8 mouse cellular contexts compared by ENCODE assay signal in the genomic region with DNA sequence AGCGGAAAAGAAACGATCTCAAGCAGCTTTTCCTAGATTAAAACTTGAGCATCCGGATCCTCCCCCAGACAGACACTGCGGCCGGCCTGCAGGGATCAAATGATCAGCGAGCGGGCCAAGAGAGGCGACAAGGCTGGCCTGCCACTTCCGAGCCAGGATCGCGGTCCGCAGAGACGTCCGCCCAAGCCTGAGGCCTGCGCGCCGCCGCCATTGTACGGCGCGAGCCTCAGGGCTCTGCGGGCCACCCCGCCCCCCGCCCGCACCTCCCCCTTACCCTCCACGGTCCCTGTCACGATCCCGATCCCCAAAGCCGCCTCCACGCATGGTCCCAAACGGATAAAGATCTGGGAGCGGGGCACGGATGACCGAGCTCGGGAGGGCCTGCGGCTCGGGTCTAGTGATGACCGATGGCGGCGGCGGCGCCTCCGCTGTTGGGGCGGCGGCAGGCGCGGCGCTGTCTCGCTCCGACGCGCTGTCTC. TPM values are rescaled to one million over a fixed set of nuclear protein-coding genes. Genes with fewer than 3 reads are reported as not detected.
DNase-seq lines count a peak whose midpoint lies in the region; ATAC-seq and TF ChIP-seq lines count a peak whose summit lies in the region.

No protein-coding gene starts in this region.

- peak; percentile 12 for ATAC-seq in activated CD4-positive, CD25-positive, alpha-beta regulatory T cell, adult 4 months
- ATAC-seq in lung, embryonic 14.5 days (ENCODE audit: insufficient read depth): peak; percentile 74
- peak; percentile 82 for ATAC-seq in neural tube, embryonic 14.5 days (ENCODE audit: low read depth)

- H3K4me3 ChIP-seq in heart, adult 2 months: peak overlapping the region; percentile 98
- H3K4me3 ChIP-seq in lung, embryonic 14.5 days (ENCODE audit: low read depth, low read length): peak overlapping the region; percentile 96
- H3K4me3 ChIP-seq in neural tube, embryonic 14.5 days (ENCODE audit: low read depth, low read length): peak overlapping the region; percentile 98

- peak overlapping the region; percentile 100 for H3K27ac ChIP-seq in heart, adult 2 months
- H3K27ac ChIP-seq in lung, embryonic 14.5 days (ENCODE audit: low read depth): peak overlapping the region; percentile 98
- H3K27ac ChIP-seq in neural tube, embryonic 14.5 days (ENCODE audit: low read depth, low read length): peak overlapping the region; percentile 99

- TF ChIP-seq CTCF in heart, adult 2 months (IDR thresholded peaks at IDR 0.05): no peak
- TF ChIP-seq CTCF in lung, embryonic 14.5 days (IDR thresholded peaks at IDR 0.05; ENCODE audit: low read depth): no peak

- H3K9me3 ChIP-seq in lung, embryonic 14.5 days (ENCODE audit: low read depth, low read length): no peaks in the 10 kb centered on the region; the same call in 1 of the 2 replicates
- H3K9me3 ChIP-seq in neural tube, embryonic 14.5 days (ENCODE audit: control insufficient read depth, low read length): no peaks in the 10 kb centered on the region

- under 1% methylated on average over 52 of the region's 52 CpGs for WGBS in heart, adult 2 months
- WGBS in lung, embryonic 14.5 days: under 1% methylated on average over 52 of the region's 52 CpGs
- WGBS in neural tube, embryonic 14.5 days: under 1% methylated on average over 37 of the region's 52 CpGs

- H3K79me2 ChIP-seq in heart, adult 2 months (replicated peaks; ENCODE audit: control insufficient read depth, insufficient read depth, low read length): peaks cover 3% of the 10 kb centered on the region

- peak overlapping the region; percentile 66 for H3K4me2 ChIP-seq in lung, embryonic 14.5 days
- H3K4me2 ChIP-seq in neural tube, embryonic 14.5 days (ENCODE audit: low read depth, low read length): peak overlapping the region; percentile 84

- no peak for TF ChIP-seq POLR2A in heart, adult 2 months (IDR thresholded peaks at IDR 0.05; ENCODE audit: insufficient read depth, low read depth, low read length)

- no peak for TF ChIP-seq EP300 in heart, adult 2 months (IDR thresholded peaks at IDR 0.05; ENCODE audit: insufficient read depth, low read depth, low read length)

- peak; percentile 47 for DNase-seq in layer of hippocampus, adult 11-12 months (ENCODE audit: low spot score)
- no peak for DNase-seq in layer of hippocampus, postnatal 36 days
- DNase-seq in embryo, embryonic 11.5 days (ENCODE audit: low read depth, low spot score): peak; percentile 22
- DNase-seq in heart, adult 2 months: peak in 1 of 2 experiments; percentile 87
- peak; percentile 70 for DNase-seq in kidney, adult 9 months
- DNase-seq in lung, embryonic 14.5 days: peak; percentile 78

- H3K9ac ChIP-seq in heart, adult 2 months (ENCODE audit: low read depth, low read length): peak overlapping the region; percentile 94
- H3K9ac ChIP-seq in lung, embryonic 14.5 days: peak overlapping the region; percentile 99
- H3K9ac ChIP-seq in neural tube, embryonic 14.5 days (replicated peaks; ENCODE audit: low read depth, low read length): peak overlapping the region; percentile 99

- intact Hi-C loops in heart, adult 2 months (cut with DNase I): loop anchor here (2.0 kb wide), 1 partner anchor 29 kb away; the partner anchor contains the start of gene Kdelr3

- H3K4me1 ChIP-seq in heart, adult 2 months (ENCODE audit: control insufficient read depth, insufficient read depth, low read length): no peaks in the 10 kb centered on the region; the same call in 1 of the 2 replicates
- H3K4me1 ChIP-seq in lung, embryonic 14.5 days (ENCODE audit: insufficient read depth): peaks cover 15% of the 10 kb centered on the region; the same call in 1 of the 2 replicates
- H3K4me1 ChIP-seq in neural tube, embryonic 14.5 days (ENCODE audit: control insufficient read depth, insufficient read depth, low read length): peaks cover 18% of the 10 kb centered on the region

- peaks cover 35% of the 10 kb centered on the region for H3K36me3 ChIP-seq in heart, adult 2 months (ENCODE audit: control insufficient read depth, insufficient read depth, low read length)
- H3K36me3 ChIP-seq in lung, embryonic 14.5 days (ENCODE audit: insufficient read depth): peaks cover 38% of the 10 kb centered on the region
- peaks cover 23% of the 10 kb centered on the region for H3K36me3 ChIP-seq in neural tube, embryonic 14.5 days (ENCODE audit: control insufficient read depth, insufficient read depth, low read length)

- H3K27me3 ChIP-seq in heart, adult 2 months (ENCODE audit: control insufficient read depth, insufficient read depth, low read length): no peaks in the 10 kb centered on the region; the same call in 1 of the 2 replicates
- H3K27me3 ChIP-seq in lung, embryonic 14.5 days (ENCODE audit: insufficient read depth, low read length): peaks cover 3% of the 10 kb centered on the region; the same call in 1 of the 2 replicates
- H3K27me3 ChIP-seq in neural tube, embryonic 14.5 days (ENCODE audit: control insufficient read depth, insufficient read depth, low read length): no peaks in the 10 kb centered on the region

RNA-seq across cellular contexts. Expression of gene Ddx17, which starts 0.6 kb away (rescaled TPM):
- 100 to 1,000 TPM; 311 to 331 TPM for total RNA-seq in layer of hippocampus, postnatal 36 days (2021)
- polyA plus RNA-seq in activated CD4-positive, CD25-positive, alpha-beta regulatory T cell, adult 4 months (2017; shearing (Covaris generic)): 10 to 100 TPM; 28.3 to 33.9 TPM
- total RNA-seq in heart, adult 2 months (2021): 10 to 100 TPM; 77.6 to 95.1 TPM
- 122 and 219 TPM in 2 replicates for polyA plus RNA-seq in heart, adult 2 months (2012; rRNA removed)
- polyA plus RNA-seq in lung, embryonic 14.5 days (2014; fragmentation: Nextera tagmentation; extraction: Ambion mirVana): 78.9 and 83.8 TPM in 2 replicates
- polyA plus RNA-seq in neural tube, embryonic 14.5 days (2014; fragmentation: Nextera tagmentation; extraction: Ambion mirVana): 92.0 and 105 TPM in 2 replicates

RNA-seq across cellular contexts. Expression of gene Kdelr3, which starts 29.7 kb away (rescaled TPM):
- under 1 TPM in 1 of 2 experiments, not detected in 1; 0.32 TPM for total RNA-seq in layer of hippocampus, postnatal 36 days (2021)
- polyA plus RNA-seq in activated CD4-positive, CD25-positive, alpha-beta regulatory T cell, adult 4 months (2017; shearing (Covaris generic)): under 1 TPM in 1 of 2 experiments, not detected in 1; 0.69 TPM
- 1 to 10 TPM; 4.3 to 4.8 TPM for total RNA-seq in heart, adult 2 months (2021)
- polyA plus RNA-seq in heart, adult 2 months (2012; rRNA removed): 14.2 and 20.4 TPM in 2 replicates
- 60.3 and 68.2 TPM in 2 replicates for polyA plus RNA-seq in lung, embryonic 14.5 days (2014; fragmentation: Nextera tagmentation; extraction: Ambion mirVana)
- 3.9 and 11.6 TPM in 2 replicates for polyA plus RNA-seq in neural tube, embryonic 14.5 days (2014; fragmentation: Nextera tagmentation; extraction: Ambion mirVana)

RNA-seq across cellular contexts. Expression of gene Kcnj4, which starts 40.9 kb away (rescaled TPM):
- total RNA-seq in layer of hippocampus, postnatal 36 days (2021): 10 to 100 TPM; 69.5 to 75.8 TPM
- not detected for polyA plus RNA-seq in activated CD4-positive, CD25-positive, alpha-beta regulatory T cell, adult 4 months (2017; shearing (Covaris generic))
- 1 to 10 TPM in 1 of 2 experiments, under 1 TPM in 1; 0.50 to 1.1 TPM for total RNA-seq in heart, adult 2 months (2021)
- 0.06 and 0.21 TPM in 2 replicates for polyA plus RNA-seq in heart, adult 2 months (2012; rRNA removed)
- not detected in 2 replicates for polyA plus RNA-seq in lung, embryonic 14.5 days (2014; fragmentation: Nextera tagmentation; extraction: Ambion mirVana)
- polyA plus RNA-seq in neural tube, embryonic 14.5 days (2014; fragmentation: Nextera tagmentation; extraction: Ambion mirVana): not detected in 2 replicates

RNA-seq across cellular contexts. Expression of gene Dmc1, which starts 58.9 kb away (rescaled TPM):
- 1 to 10 TPM; 1.1 to 2.2 TPM for total RNA-seq in layer of hippocampus, postnatal 36 days (2021)
- not detected for polyA plus RNA-seq in activated CD4-positive, CD25-positive, alpha-beta regulatory T cell, adult 4 months (2017; shearing (Covaris generic))
- not detected for total RNA-seq in heart, adult 2 months (2021)
- 0.12 TPM in 1 of 2 replicates, not detected in the other for polyA plus RNA-seq in heart, adult 2 months (2012; rRNA removed)
- 2.9 and 3.4 TPM in 2 replicates for polyA plus RNA-seq in lung, embryonic 14.5 days (2014; fragmentation: Nextera tagmentation; extraction: Ambion mirVana)
- polyA plus RNA-seq in neural tube, embryonic 14.5 days (2014; fragmentation: Nextera tagmentation; extraction: Ambion mirVana): 0.88 and 1.5 TPM in 2 replicates

Comparison
In these comparisons a context has a peak if more than half of its experiments do, and no peak if none do; other contexts are left out.
1. DNase-seq: peak in layer of hippocampus, adult 11-12 months (single experiment), embryo, embryonic 11.5 days (single experiment), kidney, adult 9 months (single experiment) and lung, embryonic 14.5 days (single experiment); none in layer of hippocampus, postnatal 36 days (0 of 2).
2. ATAC-seq: peak in every context shown above with its lines; median percentile 82 in neural tube, embryonic 14.5 days; 74 in lung, embryonic 14.5 days; 12 in activated CD4-positive, CD25-positive, alpha-beta regulatory T cell, adult 4 months.
3. Peak in every context shown above with its lines, with median percentiles within 50 percentile points of each other: H3K27ac ChIP-seq, H3K4me3 ChIP-seq and H3K9ac ChIP-seq.